In genomic region chr4:44269376-44269817, GRCm38 (mm10) we compare ENCODE assay signal across 35 mouse cellular contexts. TPM values are rescaled to one million over a fixed set of nuclear protein-coding genes. Genes with fewer than 3 reads are reported as not detected.
DNase-seq lines count a peak whose midpoint lies in the region; ATAC-seq and TF ChIP-seq lines count a peak whose summit lies in the region.
"Had no signal": no experiment of that assay in that cellular context is flagged by ENCODE, and none has a peak within 500 bp of the region (broad histone marks: within the 10 kb centered on the region; RNA-seq: fewer than 3 reads in every experiment).

No protein-coding gene starts in this region.

- no peak overlapping the region for H3K27ac ChIP-seq in forebrain, postnatal 0 days (ENCODE audit: low read depth, low read length)
- no peak overlapping the region for H3K27ac ChIP-seq in forebrain, embryonic 15.5 days (replicated peaks)
- peak overlapping the region; percentile 78 for H3K27ac ChIP-seq in left cerebral cortex, adult 2 months
- H3K27ac ChIP-seq: embryonic facial prominence, embryonic 10.5 days; embryonic facial prominence, embryonic 15.5 days; forebrain, embryonic 12.5 days; heart, adult 2 months; heart, embryonic 13.5 days; hindbrain, embryonic 14.5 days; liver, embryonic 12.5 days; midbrain, embryonic 12.5 days; neural tube, embryonic 12.5 days had no signal

- no peak overlapping the region for H3K9ac ChIP-seq in forebrain, postnatal 0 days
- no peak overlapping the region for H3K9ac ChIP-seq in forebrain, embryonic 15.5 days (replicated peaks)
- H3K9ac ChIP-seq: embryonic facial prominence, embryonic 15.5 days; forebrain, embryonic 12.5 days; heart, embryonic 13.5 days; hindbrain, embryonic 14.5 days; liver, embryonic 12.5 days; liver, postnatal 0 days; midbrain, embryonic 12.5 days; neural tube, embryonic 12.5 days had no signal

- no peak overlapping the region for H3K4me3 ChIP-seq in forebrain, postnatal 0 days (ENCODE audit: low read depth, low read length)
- no peak overlapping the region for H3K4me3 ChIP-seq in forebrain, embryonic 15.5 days
- no peak overlapping the region for H3K4me3 ChIP-seq in left cerebral cortex, adult 2 months
- H3K4me3 ChIP-seq: embryonic facial prominence, embryonic 10.5 days; embryonic facial prominence, embryonic 15.5 days; forebrain, embryonic 12.5 days; heart, adult 2 months; heart, embryonic 13.5 days; liver, embryonic 12.5 days; megakaryocyte, embryonic 14.5 days; midbrain, embryonic 12.5 days; myocyte; neural tube, embryonic 12.5 days had no signal

- no peaks in the 10 kb centered on the region for H3K27me3 ChIP-seq in forebrain, postnatal 0 days (ENCODE audit: insufficient read depth, low read length)
- H3K27me3 ChIP-seq in forebrain, embryonic 15.5 days, result no peaks in the 10 kb centered on the region
- H3K27me3 ChIP-seq: CH12.LX; embryonic facial prominence, embryonic 15.5 days; forebrain, embryonic 12.5 days; heart, embryonic 13.5 days; liver, embryonic 12.5 days; midbrain, embryonic 12.5 days; neural tube, embryonic 12.5 days had no signal

- no peaks in the 10 kb centered on the region for H3K36me3 ChIP-seq in forebrain, postnatal 0 days (ENCODE audit: insufficient read depth)
- H3K36me3 ChIP-seq in forebrain, embryonic 15.5 days, result no peaks in the 10 kb centered on the region
- H3K36me3 ChIP-seq: embryonic facial prominence, embryonic 10.5 days; embryonic facial prominence, embryonic 15.5 days; forebrain, embryonic 12.5 days; heart, embryonic 13.5 days; liver, embryonic 12.5 days; midbrain, embryonic 12.5 days; neural tube, embryonic 12.5 days had no signal

- intact Hi-C loops in left cerebral cortex, adult 2 months (cut with DNase I), result loop anchor here (2.0 kb wide), 1 partner anchor 17 kb away; no protein-coding TSS in a partner anchor

- no peak overlapping the region for H3K4me2 ChIP-seq in forebrain, postnatal 0 days (ENCODE audit: low read depth)
- no peak overlapping the region for H3K4me2 ChIP-seq in forebrain, embryonic 15.5 days (replicated peaks)
- H3K4me2 ChIP-seq: embryonic facial prominence, embryonic 15.5 days; forebrain, embryonic 12.5 days; heart, embryonic 13.5 days; hindbrain, embryonic 14.5 days; liver, embryonic 12.5 days; midbrain, embryonic 12.5 days; neural tube, embryonic 12.5 days had no signal

- H3K9me3 ChIP-seq in forebrain, postnatal 0 days (ENCODE audit: low read length), result no peaks in the 10 kb centered on the region
- H3K9me3 ChIP-seq in forebrain, embryonic 15.5 days, result no peaks in the 10 kb centered on the region
- H3K9me3 ChIP-seq: embryonic facial prominence, embryonic 10.5 days; embryonic facial prominence, embryonic 15.5 days; forebrain, embryonic 12.5 days; heart, embryonic 13.5 days; liver, embryonic 12.5 days; megakaryocyte, embryonic 14.5 days; midbrain, embryonic 12.5 days; neural tube, embryonic 12.5 days had no signal

- WGBS in forebrain, postnatal 0 days, result 86% methylated on average over 14 of the region's 14 CpGs
- WGBS in forebrain, embryonic 15.5 days, result 89% methylated on average over 14 of the region's 14 CpGs

- no peaks in the 10 kb centered on the region for H3K4me1 ChIP-seq in forebrain, postnatal 0 days (ENCODE audit: insufficient read depth)
- H3K4me1 ChIP-seq in forebrain, embryonic 15.5 days, result no peaks in the 10 kb centered on the region
- H3K4me1 ChIP-seq: embryonic facial prominence, embryonic 10.5 days; embryonic facial prominence, embryonic 15.5 days; forebrain, embryonic 12.5 days; heart, embryonic 13.5 days; liver, embryonic 12.5 days; midbrain, embryonic 12.5 days; neural tube, embryonic 12.5 days had no signal

- TF ChIP-seq CTCF in forebrain, postnatal 0 days (IDR thresholded peaks at IDR 0.05; ENCODE audit: low read depth), result no peak
- no peak for TF ChIP-seq CTCF in left cerebral cortex, adult 2 months (IDR thresholded peaks at IDR 0.05)

- peak; percentile 40 for ATAC-seq in forebrain, postnatal 0 days
- no peak for ATAC-seq in forebrain, embryonic 15.5 days (replicated peaks)
- ATAC-seq: activated CD4-positive, CD25-positive, alpha-beta regulatory T cell, adult 4 months; intestine, postnatal 0 days; liver, embryonic 12.5 days; liver, postnatal 0 days; lung, postnatal 0 days had no signal

- no peak for DNase-seq in forebrain, postnatal 0 days
- peak; percentile 22 to 44 for DNase-seq in left cerebral cortex, adult 2 months (ENCODE audit: extremely low spot score in 1 of 2, low spot score in 2 of 2)
- no peak for DNase-seq in left cerebral cortex, adult 11 months (ENCODE audit: low spot score)
- DNase-seq in brain, adult 2 months (ENCODE audit: low read depth, low spot score), result peak; percentile 58
- peak; percentile 31 for DNase-seq in right cerebral cortex, postnatal 25 days
- DNase-seq in urinary bladder, postnatal 14 days (ENCODE audit: low spot score), result no peak
- no peak for DNase-seq in gastrocnemius, adult 8-10 months (ENCODE audit: low spot score in 2 of 2)
- DNase-seq: adrenal gland, adult 2 months; adrenal gland, postnatal 36 days; cerebellum, adult 2 months; cerebellum, postnatal 14 days; gastrocnemius, postnatal 25 days; heart, adult 2 months; heart, postnatal 10 days; kidney, adult 9 months; kidney, postnatal 14 days; liver, postnatal 0 days; lung, postnatal 4 days; thymus, adult 18-20 months; thymus, postnatal 25 days had no signal

RNA-seq across cellular contexts. Expression of gene Melk, which starts 31.3 kb away (rescaled TPM):
- 4.2 and 4.5 TPM in 2 replicates for total RNA-seq in forebrain, postnatal 0 days (2014; rRNA removed)
- polyA plus RNA-seq in forebrain, postnatal 0 days (2015; fragmentation: Nextera tagmentation; extraction: Ambion mirVana), result 4.6 and 4.7 TPM in 2 replicates
- 22.5 and 24.6 TPM in 2 replicates for polyA plus RNA-seq in forebrain, embryonic 15.5 days (2015; fragmentation: Nextera tagmentation; extraction: Ambion mirVana)
- total RNA-seq in left cerebral cortex, adult 2 months (2021), result under 1 TPM; 0.63 to 0.81 TPM
- not detected for total RNA-seq in gastrocnemius, adult 8-10 months (2022)

RNA-seq across cellular contexts. Expression of gene Rnf38, which starts 35.8 kb away (rescaled TPM):
- 51.4 and 82.7 TPM in 2 replicates for total RNA-seq in forebrain, postnatal 0 days (2014; rRNA removed)
- polyA plus RNA-seq in forebrain, postnatal 0 days (2015; fragmentation: Nextera tagmentation; extraction: Ambion mirVana), result 12.3 and 17.6 TPM in 2 replicates
- polyA plus RNA-seq in forebrain, embryonic 15.5 days (2015; fragmentation: Nextera tagmentation; extraction: Ambion mirVana), result 40.7 and 43.9 TPM in 2 replicates
- 10 to 100 TPM; 63.0 to 73.4 TPM for total RNA-seq in left cerebral cortex, adult 2 months (2021)
- total RNA-seq in gastrocnemius, adult 8-10 months (2022), result 10 to 100 TPM; 10.5 to 12.9 (median 11.5) TPM

Comparison
In these comparisons a context has a peak if more than half of its experiments do, and no peak if none do; other contexts are left out.
1. DNase-seq: peak in left cerebral cortex, adult 2 months (2 of 2), brain, adult 2 months (single experiment) and right cerebral cortex, postnatal 25 days (single experiment); none in forebrain, postnatal 0 days (single experiment), left cerebral cortex, adult 11 months (single experiment), urinary bladder, postnatal 14 days (single experiment) and gastrocnemius, adult 8-10 months (0 of 2).